Mouse (Mus musculus) cerebellum, postnatal 14 days (tissue): ENCODE results near the gene Aes.
A peak's percentile ranks its signal among the peaks of the same experiment; 100 is the strongest.

Experiments used
- DNase-seq, 2 experiments: peaks; one replicate each; pipeline ENCODE4 v3.0.0; 2021; ENCODE audit warnings: mixed read lengths in 2 of 2

Gene Aes

DNA sequence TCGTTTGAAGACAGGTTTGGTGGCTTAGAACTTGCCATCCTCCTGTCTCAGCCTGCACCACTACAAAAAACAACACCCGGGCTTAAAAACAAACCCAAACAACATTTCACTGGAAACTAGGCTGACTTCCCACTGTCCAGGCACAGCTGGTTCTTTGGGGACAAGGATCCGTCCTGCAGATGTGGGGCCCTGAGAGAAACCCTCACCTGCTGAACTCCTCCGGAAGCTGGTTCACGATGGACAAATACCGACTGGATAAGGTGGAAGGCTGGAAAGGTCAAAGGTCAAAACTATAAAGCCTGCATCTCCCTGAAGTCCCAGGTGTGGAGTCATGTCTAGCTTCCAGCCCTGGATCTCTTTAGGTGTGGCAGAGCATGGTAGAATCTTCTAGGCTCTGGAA is 39.6 kb downstream of the Aes start:
- DNase-seq = no peak

DNA sequence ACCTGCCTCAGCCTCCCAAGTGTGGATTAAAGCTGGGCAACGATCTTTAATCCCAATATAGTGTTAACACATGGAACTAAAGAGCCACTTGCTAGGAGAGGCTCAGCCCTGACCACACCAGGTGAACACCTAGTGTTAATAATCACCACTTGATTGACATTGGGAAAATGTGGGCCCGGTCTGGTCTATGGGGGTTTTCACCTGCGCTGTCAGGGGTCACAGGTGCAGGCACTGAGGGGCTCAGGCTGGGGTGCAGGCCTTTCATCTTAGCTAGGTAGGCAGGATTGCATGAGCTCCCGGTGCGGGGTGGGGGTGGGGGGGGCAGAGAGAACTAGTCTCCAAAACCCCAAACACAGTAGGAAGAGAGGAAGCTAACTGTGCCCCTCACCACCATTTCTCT is 40.3 kb downstream of the Aes start:
- DNase-seq = no peak

DNA sequence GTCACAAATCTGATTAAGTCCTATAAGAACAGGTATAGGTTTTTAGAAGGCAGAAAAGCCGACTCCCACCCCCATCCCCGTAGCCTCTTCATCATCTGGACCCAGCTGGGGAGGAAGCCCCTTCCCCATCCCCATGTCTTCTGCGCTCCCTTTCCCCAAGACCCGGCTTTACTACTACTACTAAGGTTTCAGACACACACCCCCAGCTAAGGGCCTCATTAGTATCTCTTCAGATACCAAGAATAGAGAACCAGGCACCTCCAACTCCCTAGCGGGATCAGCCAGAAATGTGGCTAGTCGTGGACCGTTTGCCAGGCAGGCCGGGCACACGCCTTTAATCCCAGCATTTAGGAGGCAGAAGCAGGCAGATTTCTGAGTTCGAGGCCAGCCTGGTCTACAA is 40.8 kb downstream of the Aes start:
- DNase-seq = no peak

GRCm38 (mm10) chr10:81600738-81601203 is 41.5 kb downstream of the Aes start, which contains the start of gene Tle6:
Gene Tle6, minus strand, starts transcription at chr10:81601073.
- DNase-seq = peak; percentile 97 to 99

GRCm38 (mm10) chr10:81601396-81601905 is 42.2 kb downstream of the Aes start:
- no peak for DNase-seq

DNA sequence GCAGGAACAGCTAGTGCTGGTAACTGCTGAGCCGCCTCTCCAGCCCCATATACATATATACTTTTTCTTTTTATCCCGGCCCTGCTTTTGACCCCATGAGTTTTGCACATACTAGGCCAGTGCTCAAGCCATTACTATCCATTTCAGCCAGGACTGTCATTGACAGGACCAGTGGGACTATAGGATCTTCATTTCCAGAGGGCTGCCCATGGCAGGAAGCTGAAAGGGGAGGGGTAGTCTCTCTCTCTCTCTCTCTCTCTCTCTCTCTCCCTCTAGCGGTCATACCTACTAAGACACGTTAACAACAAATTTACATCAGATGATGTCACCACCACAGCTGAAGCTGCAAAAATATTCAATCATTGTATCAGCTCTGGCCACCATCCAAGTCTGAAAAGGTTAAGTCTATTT is 43.5 kb downstream of the Aes start:
- DNase-seq = peak; percentile 57 to 68

DNA sequence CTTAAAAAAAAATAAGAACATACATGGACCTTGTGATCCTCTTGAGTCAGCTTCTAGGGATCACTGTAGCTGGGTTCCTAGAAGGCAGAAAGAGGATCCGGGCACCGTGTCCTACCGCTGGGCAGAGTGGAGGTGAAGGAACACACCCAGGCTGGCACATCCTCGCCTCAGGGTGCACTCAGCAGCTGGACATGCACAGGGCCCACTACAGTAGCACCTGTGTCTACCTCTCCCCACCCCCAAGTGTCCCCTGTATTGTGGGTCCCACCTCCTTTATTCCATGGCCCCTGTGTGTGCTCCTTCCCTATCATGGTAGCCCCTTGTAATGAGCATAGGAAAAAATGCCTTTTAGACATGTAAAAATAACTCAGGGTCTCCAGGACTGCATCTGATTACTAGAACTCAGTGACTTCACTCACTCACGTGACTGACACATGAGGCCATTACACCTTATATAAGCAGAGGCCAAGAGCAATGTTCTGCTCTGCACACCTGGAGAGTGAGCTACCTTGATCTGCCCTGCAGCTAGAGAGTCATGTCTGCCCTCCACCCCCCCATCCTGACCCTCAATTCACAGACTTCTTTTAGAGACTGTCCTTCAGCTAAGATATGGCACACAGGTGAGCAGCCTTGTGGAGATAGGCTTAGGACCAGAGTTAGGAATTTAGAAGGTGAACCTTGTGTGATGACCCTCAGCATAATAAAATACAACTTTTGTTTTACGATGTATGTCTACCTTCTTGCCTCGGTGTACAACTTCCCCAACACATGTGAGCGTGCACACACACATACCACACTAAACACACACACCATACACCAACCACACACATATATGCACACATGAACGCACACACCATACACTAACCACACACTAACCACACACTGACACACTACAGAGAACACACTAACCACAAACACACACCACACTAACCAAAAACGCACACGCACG is 45.0 kb downstream of the Aes start:
- DNase-seq = peak in 1 of 2 experiments; percentile 33

GRCm38 (mm10) chr10:81604968-81605665 is 45.8 kb downstream of the Aes start:
- DNase-seq = peak; percentile 93 to 96

- no peak for DNase-seq
Measured at GRCm38 (mm10) chr10:81605666-81605973, 46.3 kb downstream of the Aes start.

DNA sequence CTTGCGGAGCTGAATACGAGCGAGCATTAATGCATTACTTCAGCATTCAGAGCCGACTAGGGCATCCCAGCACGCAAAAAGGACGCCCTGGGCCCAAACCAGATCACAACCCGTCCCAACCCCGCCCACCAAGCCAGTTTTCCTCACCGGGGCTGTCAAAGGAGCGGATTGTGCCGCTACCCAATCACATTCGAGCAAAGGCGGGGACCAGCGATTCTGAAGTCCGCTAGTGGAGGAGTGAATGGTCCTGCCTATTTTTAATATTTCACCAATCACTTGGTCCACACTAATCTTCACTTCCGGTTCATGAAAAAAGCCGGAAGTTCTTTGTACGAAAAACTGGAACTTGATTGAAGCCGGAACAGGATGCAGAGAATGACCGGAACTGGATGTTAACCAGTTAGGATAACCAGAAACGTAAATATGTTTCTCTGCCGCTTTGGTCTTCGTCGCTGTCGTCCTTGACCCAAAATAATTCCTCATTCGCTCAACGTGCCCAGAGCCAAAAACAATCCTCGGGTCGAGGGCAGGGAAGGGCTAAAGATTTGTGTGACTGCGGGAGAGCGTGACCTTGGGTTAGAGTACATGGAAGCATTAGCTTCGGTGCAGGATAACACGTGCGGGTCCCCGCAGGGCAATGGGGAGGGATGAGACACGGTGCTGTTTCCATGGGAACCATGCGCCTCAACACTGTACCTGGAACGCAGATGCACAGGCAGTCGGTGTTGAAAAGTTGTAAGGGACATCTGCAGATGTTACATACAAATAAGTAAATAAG is 46.9 kb downstream of the Aes start, which contains the start of gene BC025920:
Gene BC025920, plus strand, starts transcription at position 297 of the 778 bp plus-strand sequence.
- DNase-seq = peak; percentile 94

- peak in 1 of 2 experiments; percentile 63 for DNase-seq
Measured at GRCm38 (mm10) chr10:81608308-81608707, 49.0 kb downstream of the Aes start.

DNA sequence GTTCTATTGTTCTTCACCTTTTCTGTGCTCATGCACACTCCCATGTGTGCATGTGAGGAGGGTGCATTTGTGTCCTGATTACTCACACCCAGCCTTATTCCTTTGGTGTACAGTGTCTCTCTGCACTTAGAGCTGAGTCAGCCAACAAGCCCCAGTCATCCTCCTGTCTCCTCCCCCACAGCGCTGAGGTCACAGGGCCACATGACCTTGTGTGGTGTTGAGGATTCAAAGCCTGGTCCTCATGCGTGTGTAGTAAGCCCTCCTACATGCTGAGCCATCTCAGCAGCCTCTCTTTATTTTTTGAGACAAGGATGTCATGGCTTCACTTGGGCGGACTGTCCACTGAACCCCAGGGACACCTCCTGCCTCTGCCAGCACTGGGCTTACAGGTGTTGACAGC is 53.5 kb downstream of the Aes start:
- no peak for DNase-seq

DNA sequence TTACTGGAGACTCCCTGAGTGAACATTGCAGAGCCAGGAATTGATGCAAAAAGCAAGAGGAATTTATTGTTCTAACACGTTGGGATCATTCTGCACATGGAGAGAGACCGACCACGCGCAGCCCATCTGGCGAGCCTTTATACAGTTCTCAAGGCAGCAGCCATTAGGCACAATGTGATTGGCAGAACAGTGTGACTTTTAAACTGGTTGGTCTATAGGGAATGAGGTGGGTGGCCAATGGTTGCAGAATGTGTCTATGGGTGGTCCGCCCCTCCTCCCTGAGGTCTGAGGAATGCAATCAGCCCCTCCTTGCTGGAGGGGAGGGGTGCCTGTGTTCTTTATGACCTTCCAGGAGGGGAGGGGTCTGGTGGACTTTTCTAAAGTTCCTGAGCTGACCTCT is 56.2 kb downstream of the Aes start:
- DNase-seq = no peak
